ENCODE assay signal across 7 mouse cellular contexts in the genomic region with DNA sequence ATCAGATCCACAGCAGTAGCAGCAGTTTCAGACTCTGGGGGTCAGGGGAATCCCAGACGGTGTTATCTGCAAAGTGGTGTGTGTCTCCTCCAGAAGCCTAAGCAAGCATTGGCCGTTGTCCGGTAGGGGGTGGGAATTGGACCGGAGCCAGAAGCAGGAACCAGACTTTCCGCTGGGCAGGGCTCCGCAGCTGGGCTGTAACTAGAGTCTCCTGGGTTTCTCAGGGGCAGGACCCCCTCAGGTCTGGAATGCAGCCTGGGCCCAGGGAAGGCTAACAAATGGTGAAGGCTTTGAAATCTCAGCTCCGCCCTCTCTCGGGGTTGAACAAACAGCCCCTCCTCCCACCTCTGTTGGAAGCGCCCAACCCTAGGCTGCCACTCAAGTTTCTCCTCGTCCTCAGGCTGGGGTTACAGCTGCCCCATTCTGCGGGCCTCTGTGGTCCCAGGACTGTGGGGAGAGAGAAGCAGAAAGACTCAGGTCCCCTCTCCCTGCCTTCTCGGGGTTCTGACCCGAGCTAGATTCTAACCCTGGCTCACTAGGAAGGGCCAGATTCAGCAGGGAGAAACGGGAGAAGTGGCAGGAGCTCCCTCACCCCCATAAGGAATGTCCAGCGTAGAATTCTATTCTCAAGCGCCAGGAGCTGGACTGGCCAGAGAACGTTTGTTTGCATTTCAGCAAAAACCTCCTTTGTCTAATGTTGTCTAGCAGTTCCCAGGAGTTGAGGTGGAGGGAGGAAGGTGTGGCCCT. TPM values are rescaled to one million over a fixed set of nuclear protein-coding genes. Genes with fewer than 3 reads are reported as not detected.
DNase-seq lines count a peak whose midpoint lies in the region; ATAC-seq lines count a peak whose summit lies in the region.

No protein-coding gene starts in this region.

- no peaks in the 10 kb centered on the region for H3K27me3 ChIP-seq in intestine, embryonic 16.5 days (replicated peaks; ENCODE audit: control insufficient read depth, insufficient read depth, low read length)
- no peaks in the 10 kb centered on the region for H3K27me3 ChIP-seq in limb, embryonic 10.5 days (ENCODE audit: low read depth, poor library complexity, severe bottlenecking)
- no peaks in the 10 kb centered on the region for H3K27me3 ChIP-seq in midbrain, embryonic 11.5 days (ENCODE audit: control insufficient read depth, insufficient read depth, low read length)
- no peaks in the 10 kb centered on the region for H3K27me3 ChIP-seq in stomach, embryonic 15.5 days (replicated peaks)

- peak; percentile 88 for ATAC-seq in intestine, embryonic 16.5 days
- ATAC-seq in midbrain, embryonic 11.5 days (ENCODE audit: low FRiP score), result peak; percentile 92
- ATAC-seq in stomach, embryonic 15.5 days (ENCODE audit: insufficient read depth, low FRiP score, low read depth), result peak; percentile 89

- H3K27ac ChIP-seq in intestine, embryonic 16.5 days (ENCODE audit: low read length), result peak overlapping the region; percentile 87
- H3K27ac ChIP-seq in limb, embryonic 10.5 days, result peak overlapping the region; percentile 93
- H3K27ac ChIP-seq in midbrain, embryonic 11.5 days (ENCODE audit: low read depth, low read length), result peak overlapping the region; percentile 77
- H3K27ac ChIP-seq in stomach, embryonic 15.5 days, result peak overlapping the region; percentile 95

- no peak overlapping the region for H3K4me3 ChIP-seq in intestine, embryonic 16.5 days (ENCODE audit: low read length)
- peak overlapping the region; percentile 30 for H3K4me3 ChIP-seq in limb, embryonic 10.5 days
- no peak overlapping the region for H3K4me3 ChIP-seq in midbrain, embryonic 11.5 days (ENCODE audit: low read depth, low read length)
- peak overlapping the region; percentile 8 for H3K4me3 ChIP-seq in stomach, embryonic 15.5 days (replicated peaks)

- H3K4me2 ChIP-seq in intestine, embryonic 16.5 days (ENCODE audit: low read depth, low read length), result peak overlapping the region; percentile 44
- peak overlapping the region; percentile 3; the same call in 1 of the 2 replicates for H3K4me2 ChIP-seq in midbrain, embryonic 11.5 days
- H3K4me2 ChIP-seq in stomach, embryonic 15.5 days, result peak overlapping the region; percentile 37

- no peaks in the 10 kb centered on the region; the same call in 1 of the 2 replicates for H3K9me3 ChIP-seq in intestine, embryonic 16.5 days (ENCODE audit: control insufficient read depth, low read length)
- H3K9me3 ChIP-seq in limb, embryonic 10.5 days (replicated peaks), result 0 out of 2 replicates have a peak, but pooled peaks cover 5% of the 10 kb centered on the region
- peaks cover 3% of the 10 kb centered on the region; the same call in 1 of the 2 replicates for H3K9me3 ChIP-seq in midbrain, embryonic 11.5 days (ENCODE audit: control insufficient read depth, low read length)
- no peaks in the 10 kb centered on the region for H3K9me3 ChIP-seq in stomach, embryonic 15.5 days

- peak; percentile 99 for DNase-seq in ZHBTc4 (ENCODE audit: low read depth, low spot score)
- DNase-seq in embryo, embryonic 11.5 days (ENCODE audit: low read depth, low spot score), result peak; percentile 87
- DNase-seq in gastrocnemius, postnatal 4 days (ENCODE audit: low spot score in 2 of 2), result peak; percentile 80 to 92
- DNase-seq in limb, embryonic 10.5 days (ENCODE audit: low spot score), result peak; percentile 93
- peak; percentile 96 for DNase-seq in midbrain, embryonic 11.5 days (ENCODE audit: low spot score, missing footprints)

- no peaks in the 10 kb centered on the region for H3K36me3 ChIP-seq in intestine, embryonic 16.5 days (ENCODE audit: control insufficient read depth, insufficient read depth, low read length)
- no peaks in the 10 kb centered on the region for H3K36me3 ChIP-seq in limb, embryonic 10.5 days
- no peaks in the 10 kb centered on the region for H3K36me3 ChIP-seq in midbrain, embryonic 11.5 days (ENCODE audit: control insufficient read depth, insufficient read depth, low read length)
- H3K36me3 ChIP-seq in stomach, embryonic 15.5 days, result no peaks in the 10 kb centered on the region

- peaks cover 27% of the 10 kb centered on the region for H3K4me1 ChIP-seq in intestine, embryonic 16.5 days (ENCODE audit: control insufficient read depth, insufficient read depth, low read length)
- H3K4me1 ChIP-seq in limb, embryonic 10.5 days, result peaks cover 62% of the 10 kb centered on the region
- H3K4me1 ChIP-seq in midbrain, embryonic 11.5 days (ENCODE audit: control insufficient read depth, insufficient read depth, low read length), result peaks cover 33% of the 10 kb centered on the region
- H3K4me1 ChIP-seq in stomach, embryonic 15.5 days, result peaks cover 32% of the 10 kb centered on the region

- H3K9ac ChIP-seq in intestine, embryonic 16.5 days (ENCODE audit: low read depth, low read length), result peak overlapping the region; percentile 50; the same call in 1 of the 2 replicates
- H3K9ac ChIP-seq in midbrain, embryonic 11.5 days (ENCODE audit: low read length), result peak overlapping the region; percentile 9; the same call in 1 of the 2 replicates
- no peak overlapping the region for H3K9ac ChIP-seq in stomach, embryonic 15.5 days

- 6% methylated on average over 17 of the region's 17 CpGs for WGBS in intestine, embryonic 16.5 days
- 3% methylated on average over 17 of the region's 17 CpGs for WGBS in limb, embryonic 10.5 days
- under 1% methylated on average over 17 of the region's 17 CpGs for WGBS in midbrain, embryonic 11.5 days
- 6% methylated on average over 17 of the region's 17 CpGs for WGBS in stomach, embryonic 15.5 days

RNA-seq across cellular contexts. Expression of a gene that starts 44.9 kb away (rescaled TPM):
- under 1 TPM; 0.69 to 0.88 TPM for total RNA-seq in gastrocnemius, postnatal 4 days (2021)
- 0.99 and 1.2 TPM in 2 replicates for polyA plus RNA-seq in intestine, embryonic 16.5 days (2015; fragmentation: Nextera tagmentation; extraction: Ambion mirVana)
- polyA plus RNA-seq in limb, embryonic 10.5 days (2016; fragmentation: Nextera tagmentation; extraction: Ambion mirVana), result 2.1 and 4.0 TPM in 2 replicates
- 1.5 and 2.5 TPM in 2 replicates for polyA plus RNA-seq in midbrain, embryonic 11.5 days (2014; fragmentation: Nextera tagmentation; extraction: Ambion mirVana)
- polyA plus RNA-seq in stomach, embryonic 15.5 days (2015; fragmentation: Nextera tagmentation; extraction: Ambion mirVana), result 2.8 and 2.9 TPM in 2 replicates

RNA-seq across cellular contexts. Expression of a gene that starts 49.1 kb away (rescaled TPM):
- total RNA-seq in gastrocnemius, postnatal 4 days (2021), result 10 to 100 TPM; 29.2 to 32.8 TPM
- polyA plus RNA-seq in intestine, embryonic 16.5 days (2015; fragmentation: Nextera tagmentation; extraction: Ambion mirVana), result 76.3 and 87.4 TPM in 2 replicates
- polyA plus RNA-seq in limb, embryonic 10.5 days (2016; fragmentation: Nextera tagmentation; extraction: Ambion mirVana), result 138 and 141 TPM in 2 replicates
- polyA plus RNA-seq in midbrain, embryonic 11.5 days (2014; fragmentation: Nextera tagmentation; extraction: Ambion mirVana), result 98.7 and 107 TPM in 2 replicates
- polyA plus RNA-seq in stomach, embryonic 15.5 days (2015; fragmentation: Nextera tagmentation; extraction: Ambion mirVana), result 78.8 and 82.3 TPM in 2 replicates

Comparison
In these comparisons a context has a peak if more than half of its experiments do, and no peak if none do; other contexts are left out.
1. H3K4me3 ChIP-seq: peak in limb, embryonic 10.5 days (single experiment) and stomach, embryonic 15.5 days (single experiment); none in intestine, embryonic 16.5 days (single experiment) and midbrain, embryonic 11.5 days (single experiment).
2. Peak in every context shown above with its lines, with median percentiles within 50 percentile points of each other: DNase-seq, ATAC-seq, H3K27ac ChIP-seq and H3K4me2 ChIP-seq.